Mouse (Mus musculus) liver, adult 2 months (tissue): ENCODE data around the gene Taar7b. TPM values are rescaled to one million over a fixed set of nuclear protein-coding genes. Genes with fewer than 3 reads are reported as not detected.
A peak's percentile ranks its signal among the peaks of the same experiment; 100 is the strongest.

ENCODE experiments used
- DNase-seq: peaks from one replicate; pipeline ENCODE4 v3.0.0-alpha.2; 2011; ENCODE audit warnings: low read depth, low spot score; ENCODE audit errors: extremely low read depth
- H3K27ac ChIP-seq: fragments of 200-500 bp; replicated peaks from 2 replicates; pipeline ENCODE4 v1.5.1; 2012; ENCODE audit warnings: low read depth, mild to moderate bottlenecking, control low read depth, inconsistent platforms, low read length; ENCODE audit not compliant: insufficient read depth
- H3K27me3 ChIP-seq: fragments of 200-500 bp; 2 replicates; pipeline ENCODE4 v1.6.1; 2012; ENCODE audit warnings: mild to moderate bottlenecking, moderate library complexity, low read length, inconsistent platforms; ENCODE audit not compliant: control insufficient read depth, insufficient read depth
- H3K36me3 ChIP-seq: fragments of 200-500 bp; 2 replicates; pipeline ENCODE4 v1.6.1; 2012; ENCODE audit warnings: low read length, inconsistent platforms; ENCODE audit not compliant: control insufficient read depth, insufficient read depth
- H3K4me1 ChIP-seq: fragments of 200-500 bp; 2 replicates; pipeline ENCODE4 v1.6.1; 2011; ENCODE audit warnings: low read length; ENCODE audit not compliant: control insufficient read depth, insufficient read depth
- H3K4me3 ChIP-seq: fragments of 200-500 bp; 2 replicates; pipeline ENCODE4 v1.5.1; 2011; ENCODE audit warnings: low read depth, mild to moderate bottlenecking, control low read depth, low read length, moderate library complexity; ENCODE audit not compliant: insufficient read depth
- H3K79me2 ChIP-seq: fragments of 200-500 bp; 2 replicates; pipeline ENCODE4 v1.6.1; 2012; ENCODE audit warnings: inconsistent platforms, mild to moderate bottlenecking, low read length, moderate library complexity; ENCODE audit not compliant: control insufficient read depth, insufficient read depth
- H3K9ac ChIP-seq: fragments of 200-500 bp; 2 replicates; pipeline ENCODE4 v1.6.1; 2012; ENCODE audit warnings: low read depth, mild to moderate bottlenecking, control low read depth, inconsistent platforms, low read length
- CTCF ChIP-seq: fragments of 200-500 bp; IDR thresholded peaks from 2 replicates; pipeline ENCODE4 v1.5.1; 2011; ENCODE audit warnings: low read depth, low read length, control low read depth
- POLR2A ChIP-seq: fragments of 200-500 bp; IDR thresholded peaks from 2 replicates; pipeline ENCODE4 v1.6.1; 2011; ENCODE audit warnings: low read length, control low read depth; ENCODE audit not compliant: insufficient read depth; ENCODE audit errors: extremely low read depth
- WGBS: fragments of 180-500 bp; shearing (Covaris S2); methylation state at CpG from one replicate; pipeline ENCODE4 v1.1.7; 2018; 5-methylcytosine and 5-hydroxymethylcytosine counted together
- polyA plus RNA-seq: library from polyadenylated mRNA; depleted of rRNA; stranded (reverse); fragments of >200 nt; gene quantifications from 2 replicates; pipeline ENCODE4 v1.2.3, GENCODE M21; 2012; rRNA removed
- total RNA-seq: library from RNA; depleted of rRNA; stranded (reverse); fragments of >200 nt; gene quantifications from 2 replicates; pipeline ENCODE4 v1.2.3, GENCODE M21; 2014; rRNA removed

The Taar7b gene
- total RNA-seq (not detected in 2 replicates), polyA plus RNA-seq (not detected in 2 replicates)

DNA sequence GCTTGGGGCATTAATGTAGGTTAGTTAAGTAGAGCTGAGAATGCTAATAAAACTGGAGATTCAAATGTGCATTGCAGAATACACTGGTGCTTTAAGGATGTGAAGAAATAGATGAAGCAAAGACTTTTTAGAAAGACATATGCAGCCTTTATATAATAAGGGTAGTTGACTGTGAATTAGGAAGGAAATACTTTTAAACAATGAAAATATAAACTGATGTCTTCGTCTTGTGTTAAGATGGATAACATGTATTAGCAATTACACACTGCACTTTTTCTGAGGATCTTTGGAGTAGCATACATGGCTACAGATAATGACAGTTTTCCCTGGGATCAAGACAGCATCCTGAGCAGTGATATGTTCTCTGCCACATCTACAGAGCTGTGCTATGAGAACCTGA lies at the start of gene Taar7b:
Gene Taar7b, plus strand, starts transcription at position 301 of the 400 bp plus-strand sequence.
- 84% methylated on average over 1 of the region's 1 CpGs for WGBS

DNA sequence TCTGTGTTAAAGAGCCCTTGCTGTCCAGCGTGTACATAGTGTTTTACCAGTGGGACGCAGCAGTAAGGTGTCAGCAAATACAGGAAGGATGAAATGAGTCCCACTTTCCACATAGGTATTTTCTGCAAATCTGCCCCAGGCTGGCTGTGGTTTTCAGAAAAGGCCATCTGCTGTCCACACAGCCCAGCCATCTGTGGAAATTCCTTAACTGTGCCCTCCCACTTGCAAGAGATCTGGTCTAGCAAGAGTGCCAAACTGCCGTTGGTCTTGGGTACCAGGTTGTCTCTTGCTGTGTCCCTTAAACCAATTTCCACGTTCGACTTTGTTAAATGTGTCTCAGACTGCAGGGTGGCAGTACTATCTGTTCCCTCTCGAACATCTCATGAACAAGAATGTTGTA lies 48.0 kb upstream of the Taar7b start:
- TF ChIP-seq CTCF (no peak), POLR2A (no peak)
- WGBS = 86% methylated on average over 6 of the region's 6 CpGs
- Histone ChIP-seq H3K36me3 (no peaks in the 10 kb centered on the region), H3K79me2 (no peaks in the 10 kb centered on the region), H3K9ac (no peak overlapping the region), H3K4me1 (no peaks in the 10 kb centered on the region), H3K27me3 (no peaks in the 10 kb centered on the region), H3K4me3 (no peak overlapping the region), H3K27ac (no peak overlapping the region)
- no peak for DNase-seq

More for the DNA sequence above, at the start of gene Taar7b:
- H3K79me2 ChIP-seq = no peaks in the 10 kb centered on the region
- H3K9ac ChIP-seq = no peak within 1 kb of the TSS
- no peak within 1 kb of the TSS for H3K4me3 ChIP-seq
- no peaks in the 10 kb centered on the region for H3K27me3 ChIP-seq
- TF ChIP-seq CTCF (no peak), POLR2A (no peak)
- DNase-seq = no peak
- H3K27ac ChIP-seq = no peak within 1 kb of the TSS
- H3K36me3 ChIP-seq = no peaks in the 10 kb centered on the region
- H3K4me1 ChIP-seq = no peaks in the 10 kb centered on the region

DNA sequence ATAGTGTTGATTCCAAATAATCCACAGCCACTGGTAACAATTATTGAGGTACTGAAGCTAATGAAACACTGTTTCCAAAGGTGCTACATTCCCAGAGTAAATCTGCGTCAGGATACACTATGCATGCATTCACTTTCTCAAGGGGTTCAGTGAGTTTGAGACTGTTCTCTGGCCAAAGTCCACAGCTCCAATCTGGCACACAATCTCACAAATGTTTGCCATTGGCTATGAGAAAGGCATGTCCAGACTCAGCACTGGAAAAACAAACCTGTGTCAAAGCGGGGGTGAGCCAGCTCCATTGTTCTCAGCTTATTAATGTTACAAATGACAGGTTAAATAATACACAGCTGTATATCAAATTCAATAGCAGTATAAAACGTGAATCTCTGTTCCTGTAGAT lies 40.7 kb upstream of the Taar7b start:
- Histone ChIP-seq H3K79me2 (no peaks in the 10 kb centered on the region), H3K9ac (no peak overlapping the region), H3K4me1 (peaks cover 2% of the 10 kb centered on the region; the same call in 1 of the 2 replicates), H3K4me3 (no peak overlapping the region), H3K27me3 (no peaks in the 10 kb centered on the region), H3K27ac (no peak overlapping the region), H3K36me3 (no peaks in the 10 kb centered on the region)
- peak; percentile 67 for DNase-seq
- 15% methylated on average over 3 of the region's 3 CpGs for WGBS
- TF ChIP-seq CTCF (no peak), POLR2A (no peak)

DNA sequence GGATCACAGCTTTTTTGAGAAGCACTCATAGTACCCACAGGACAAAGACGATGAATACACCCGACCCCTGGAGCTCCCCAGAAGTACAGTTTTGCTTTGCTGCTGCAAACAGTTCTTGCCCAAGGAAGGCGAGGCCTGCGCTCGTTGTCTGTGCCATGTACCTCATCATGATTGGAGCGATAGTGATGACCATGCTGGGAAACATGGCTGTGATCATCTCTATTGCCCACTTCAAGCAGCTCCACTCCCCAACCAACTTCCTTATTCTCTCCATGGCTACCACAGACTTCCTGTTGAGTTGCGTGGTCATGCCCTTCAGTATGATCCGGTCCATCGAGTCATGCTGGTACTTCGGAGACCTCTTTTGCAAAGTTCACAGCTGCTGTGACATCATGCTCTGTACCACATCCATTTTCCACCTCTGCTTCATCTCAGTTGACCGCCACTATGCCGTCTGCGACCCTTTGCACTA lies 39.3 kb upstream of the Taar7b start, which contains the start of gene Taar4:
Gene Taar4, plus strand, starts transcription at position 51 of the 472 bp plus-strand sequence.
- no peaks in the 10 kb centered on the region for H3K79me2 ChIP-seq
- no peak within 1 kb of the TSS for H3K27ac ChIP-seq
- H3K36me3 ChIP-seq = no peaks in the 10 kb centered on the region
- TF ChIP-seq POLR2A (no peak), CTCF (no peak)
- 96% methylated on average over 13 of the region's 13 CpGs for WGBS
- H3K9ac ChIP-seq = no peak within 1 kb of the TSS
- no peak for DNase-seq
- no peaks in the 10 kb centered on the region for H3K27me3 ChIP-seq
- H3K4me3 ChIP-seq = no peak within 1 kb of the TSS
- H3K4me1 ChIP-seq = peaks cover 2% of the 10 kb centered on the region; the same call in 1 of the 2 replicates

DNA sequence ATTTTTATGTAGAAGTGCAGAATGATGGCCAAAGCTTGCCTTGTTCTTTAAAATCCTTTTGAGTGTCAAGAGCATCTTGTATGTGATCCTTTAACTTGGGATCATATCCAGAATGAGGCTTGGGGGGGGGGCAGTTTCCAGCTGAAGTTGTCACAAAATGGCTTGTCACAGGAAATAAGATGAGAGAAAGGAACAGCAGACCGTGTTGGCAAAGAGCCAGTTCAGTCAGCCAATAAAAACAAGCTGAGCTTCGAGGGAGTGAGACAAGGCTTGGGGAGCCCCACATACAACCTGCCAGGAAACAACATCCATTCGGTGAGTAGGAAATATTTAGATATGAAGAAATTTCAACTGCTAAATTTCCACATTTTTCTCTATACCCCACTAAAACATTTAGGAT lies 36.3 kb upstream of the Taar7b start:
- TF ChIP-seq POLR2A (no peak), CTCF (no peak)
- no peaks in the 10 kb centered on the region for H3K79me2 ChIP-seq
- H3K9ac ChIP-seq = no peak overlapping the region
- no peak for DNase-seq
- no peaks in the 10 kb centered on the region for H3K36me3 ChIP-seq
- H3K4me1 ChIP-seq = peaks cover 2% of the 10 kb centered on the region; the same call in 1 of the 2 replicates
- WGBS = 63% methylated on average over 3 of the region's 3 CpGs
- H3K4me3 ChIP-seq = no peak overlapping the region
- H3K27ac ChIP-seq = no peak overlapping the region
- H3K27me3 ChIP-seq = no peaks in the 10 kb centered on the region

- 89% methylated on average over 6 of the region's 6 CpGs for WGBS
- no peak overlapping the region for H3K9ac ChIP-seq
- no peak for TF ChIP-seq CTCF
- TF ChIP-seq POLR2A = no peak
- no peaks in the 10 kb centered on the region for H3K36me3 ChIP-seq
- no peaks in the 10 kb centered on the region for H3K27me3 ChIP-seq
- DNase-seq = no peak
- H3K79me2 ChIP-seq = no peaks in the 10 kb centered on the region
- H3K4me1 ChIP-seq = no peaks in the 10 kb centered on the region
- H3K27ac ChIP-seq = no peak overlapping the region
- H3K4me3 ChIP-seq = no peak overlapping the region
These were observed 34.7 kb upstream of the Taar7b start for GRCm38 (mm10) chr10:23964921-23965610.
